Mouse (Mus musculus): ENCODE measurements around the gene Hnrnpul2. TPM values are rescaled to one million over a fixed set of nuclear protein-coding genes. Genes with fewer than 3 reads are reported as not detected.

The Hnrnpul2 gene
- 6.6 and 6.7 TPM in 2 replicates for polyA plus RNA-seq (2015; fragmentation: Nextera tagmentation; extraction: Ambion mirVana)

GRCm38 (mm10) chr19:8819596-8820423 lies at the start of gene Hnrnpul2:
Gene Hnrnpul2, plus strand, starts transcription at chr19:8820010.
- peak within 1 kb of the TSS; percentile 98 for H3K27ac ChIP-seq
- peak; percentile 96 for ATAC-seq (replicated peaks)
- H3K27me3 ChIP-seq (replicated peaks): no peaks in the 10 kb centered on the region
- peaks cover 16% of the 10 kb centered on the region for H3K36me3 ChIP-seq (replicated peaks)
- peak within 1 kb of the TSS; percentile 90 for H3K9ac ChIP-seq
- H3K9me3 ChIP-seq: no peaks in the 10 kb centered on the region
- peaks cover 60% of the 10 kb centered on the region for H3K4me1 ChIP-seq
- under 1% methylated on average over 82 of the region's 83 CpGs for WGBS
- H3K4me3 ChIP-seq: peak within 1 kb of the TSS; percentile 84
- peak within 1 kb of the TSS; percentile 88 for H3K4me2 ChIP-seq

- WGBS: 20% methylated on average over 29 of the region's 29 CpGs
Measured at GRCm38 (mm10) chr19:8770567-8771270, 49.1 kb upstream of the Hnrnpul2 start, which contains the start of gene Tmem223. Gene Tmem223, plus strand, starts transcription at chr19:8770996.

GRCm38 (mm10) chr19:8772996-8773395 lies 46.8 kb upstream of the Hnrnpul2 start:
- H3K4me2 ChIP-seq: peak overlapping the region; percentile 94
- H3K4me1 ChIP-seq: peaks cover 40% of the 10 kb centered on the region
- H3K36me3 ChIP-seq (replicated peaks): peaks cover 16% of the 10 kb centered on the region
- no peak for ATAC-seq (replicated peaks)
- no peaks in the 10 kb centered on the region for H3K27me3 ChIP-seq (replicated peaks)
- H3K9ac ChIP-seq: peak overlapping the region; percentile 12; the same call in 1 of the 2 replicates
- WGBS: 87% methylated on average over 5 of the region's 5 CpGs
- H3K4me3 ChIP-seq: 0 out of 2 replicates have a peak overlapping the region, but pooled peaks have one; percentile 65
- H3K27ac ChIP-seq: no peak overlapping the region
- no peaks in the 10 kb centered on the region for H3K9me3 ChIP-seq

More at GRCm38 (mm10) chr19:8770567-8771270, 49.1 kb upstream of the Hnrnpul2 start, which contains the start of gene Tmem223:
- peak within 1 kb of the TSS; percentile 68 for H3K4me2 ChIP-seq
- H3K27me3 ChIP-seq (replicated peaks): no peaks in the 10 kb centered on the region
- H3K36me3 ChIP-seq (replicated peaks): peaks cover 38% of the 10 kb centered on the region
- peaks cover 38% of the 10 kb centered on the region for H3K4me1 ChIP-seq
- peak within 1 kb of the TSS; percentile 93 for H3K27ac ChIP-seq
- ATAC-seq (replicated peaks): peak; percentile 44; the same call in 1 of the 2 replicates
- H3K9ac ChIP-seq: peak within 1 kb of the TSS; percentile 97
- H3K4me3 ChIP-seq: peak within 1 kb of the TSS; percentile 92
- H3K9me3 ChIP-seq: no peaks in the 10 kb centered on the region

GRCm38 (mm10) chr19:8773409-8773808 lies 46.4 kb upstream of the Hnrnpul2 start:
- H3K27ac ChIP-seq: peak overlapping the region; percentile 55; the same call in 1 of the 2 replicates
- H3K9me3 ChIP-seq: no peaks in the 10 kb centered on the region
- H3K27me3 ChIP-seq (replicated peaks): no peaks in the 10 kb centered on the region
- ATAC-seq (replicated peaks): no peak
- H3K9ac ChIP-seq: peak overlapping the region; percentile 12
- 54% methylated on average over 6 of the region's 6 CpGs for WGBS
- H3K4me1 ChIP-seq: peaks cover 40% of the 10 kb centered on the region
- peak overlapping the region; percentile 65; the same call in 1 of the 2 replicates for H3K4me3 ChIP-seq
- peak overlapping the region; percentile 94 for H3K4me2 ChIP-seq
- H3K36me3 ChIP-seq (replicated peaks): peaks cover 12% of the 10 kb centered on the region

GRCm38 (mm10) chr19:8774086-8774835 lies 45.5 kb upstream of the Hnrnpul2 start, which contains the start of gene Tmem179b:
Gene Tmem179b, minus strand, starts transcription at chr19:8774467.
- Histone ChIP-seq H3K27ac (peak within 1 kb of the TSS; percentile 98), H3K4me3 (peak within 1 kb of the TSS; percentile 65), H3K4me2 (peak within 1 kb of the TSS; percentile 94), H3K36me3 (replicated peaks) (peaks cover 6% of the 10 kb centered on the region), H3K27me3 (replicated peaks) (no peaks in the 10 kb centered on the region), H3K4me1 (peaks cover 40% of the 10 kb centered on the region), H3K9me3 (no peaks in the 10 kb centered on the region), H3K9ac (peak within 1 kb of the TSS; percentile 87)
- 1% methylated on average over 66 of the region's 68 CpGs for WGBS
- ATAC-seq (replicated peaks): peak; percentile 95

- Histone ChIP-seq H3K4me1 (peaks cover 40% of the 10 kb centered on the region), H3K9me3 (no peaks in the 10 kb centered on the region), H3K9ac (peak overlapping the region; percentile 87), H3K4me2 (peak overlapping the region; percentile 94), H3K27me3 (replicated peaks) (no peaks in the 10 kb centered on the region), H3K36me3 (replicated peaks) (peaks cover 3% of the 10 kb centered on the region; the same call in 1 of the 2 replicates), H3K4me3 (peak overlapping the region; percentile 65), H3K27ac (peak overlapping the region; percentile 98)
- peak; percentile 1 for ATAC-seq (replicated peaks)
- WGBS: 4% methylated on average over 20 of the region's 20 CpGs
Measured at GRCm38 (mm10) chr19:8774951-8775421, 44.8 kb upstream of the Hnrnpul2 start.

- H3K36me3 ChIP-seq (replicated peaks): peaks cover 16% of the 10 kb centered on the region; the same call in 1 of the 2 replicates
- peak within 1 kb of the TSS; percentile 89 for H3K27ac ChIP-seq
- WGBS: under 1% methylated on average over 32 of the region's 32 CpGs
- H3K4me2 ChIP-seq: peak within 1 kb of the TSS; percentile 77
- no peaks in the 10 kb centered on the region for H3K9me3 ChIP-seq
- peaks cover 25% of the 10 kb centered on the region for H3K4me1 ChIP-seq
- ATAC-seq (replicated peaks): peak; percentile 99
- peak within 1 kb of the TSS; percentile 93 for H3K4me3 ChIP-seq
- peak within 1 kb of the TSS; percentile 78 for H3K9ac ChIP-seq
- H3K27me3 ChIP-seq (replicated peaks): no peaks in the 10 kb centered on the region
Measured at GRCm38 (mm10) chr19:8786008-8786781, 33.6 kb upstream of the Hnrnpul2 start, which contains the start of gene Taf6l. Gene Taf6l, minus strand, starts transcription at chr19:8786417.

GRCm38 (mm10) chr19:8788521-8788920 lies 31.3 kb upstream of the Hnrnpul2 start:
- peaks cover 12% of the 10 kb centered on the region for H3K36me3 ChIP-seq (replicated peaks)
- 12% methylated on average over 3 of the region's 3 CpGs for WGBS
- H3K9ac ChIP-seq: no peak overlapping the region
- H3K27me3 ChIP-seq (replicated peaks): no peaks in the 10 kb centered on the region
- peaks cover 25% of the 10 kb centered on the region for H3K4me1 ChIP-seq
- ATAC-seq (replicated peaks): no peak
- no peak overlapping the region for H3K4me2 ChIP-seq
- peak overlapping the region; percentile 43 for H3K27ac ChIP-seq
- no peak overlapping the region for H3K4me3 ChIP-seq
- no peaks in the 10 kb centered on the region for H3K9me3 ChIP-seq

GRCm38 (mm10) chr19:8789171-8789570 lies 30.6 kb upstream of the Hnrnpul2 start:
- WGBS: 31% methylated on average over 1 of the region's 1 CpGs

GRCm38 (mm10) chr19:8790171-8790570 lies 29.6 kb upstream of the Hnrnpul2 start:
- no peak overlapping the region for H3K4me3 ChIP-seq
- H3K36me3 ChIP-seq (replicated peaks): peaks cover 20% of the 10 kb centered on the region
- peaks cover 19% of the 10 kb centered on the region for H3K4me1 ChIP-seq
- no peaks in the 10 kb centered on the region for H3K9me3 ChIP-seq
- ATAC-seq (replicated peaks): no peak
- H3K9ac ChIP-seq: no peak overlapping the region
- no peaks in the 10 kb centered on the region for H3K27me3 ChIP-seq (replicated peaks)
- H3K4me2 ChIP-seq: no peak overlapping the region
- H3K27ac ChIP-seq: no peak overlapping the region
- 83% methylated on average over 7 of the region's 7 CpGs for WGBS

More at GRCm38 (mm10) chr19:8789171-8789570, 30.6 kb upstream of the Hnrnpul2 start:
- Histone ChIP-seq H3K36me3 (replicated peaks) (peaks cover 18% of the 10 kb centered on the region), H3K27ac (peak overlapping the region; percentile 43), H3K9me3 (no peaks in the 10 kb centered on the region), H3K4me2 (no peak overlapping the region), H3K9ac (0 out of 2 replicates have a peak overlapping the region, but pooled peaks have one; percentile 17), H3K4me3 (no peak overlapping the region), H3K27me3 (replicated peaks) (no peaks in the 10 kb centered on the region), H3K4me1 (peaks cover 25% of the 10 kb centered on the region)
- ATAC-seq (replicated peaks): no peak
